Mouse (Mus musculus) testis, adult 2 months (tissue): ENCODE data around the gene Synrg.

Experiments
- CTCF ChIP-seq: fragments of 200-500 bp; IDR thresholded peaks from 2 replicates; pipeline ENCODE4 v1.5.1; 2012; ENCODE audit warnings: low read depth, mild to moderate bottlenecking, inconsistent platforms, low read length, moderate library complexity; ENCODE audit not compliant: control insufficient read depth, insufficient read depth, insufficient replicate concordance
- POLR2A ChIP-seq: fragments of 200-500 bp; IDR thresholded peaks from 2 replicates; pipeline ENCODE4 v1.6.1; 2012; ENCODE audit warnings: low read depth, mild to moderate bottlenecking, inconsistent platforms, low read length, moderate library complexity; ENCODE audit not compliant: control insufficient read depth

GRCm38 (mm10) chr11:83938556-83938955, 25.7 kb upstream of the Synrg start:
- TF ChIP-seq CTCF, result no peak
- TF ChIP-seq POLR2A, result no peak
